Mouse (Mus musculus): ENCODE results near the gene Ppp1r3d. TPM values are rescaled to one million over a fixed set of nuclear protein-coding genes. Genes with fewer than 3 reads are reported as not detected.

The Ppp1r3d gene
- polyA plus RNA-seq, 1 experiment from 2014 or later: 1.3 TPM

- Histone ChIP-seq H3K4me3 (ENCODE audit: low read depth, low read length) (no peak overlapping the region), H3K36me3 (ENCODE audit: control insufficient read depth, insufficient read depth, low read length) (no peaks in the 10 kb centered on the region), H3K9me3 (ENCODE audit: control insufficient read depth, low read length) (no peaks in the 10 kb centered on the region), H3K4me1 (replicated peaks; ENCODE audit: control insufficient read depth, insufficient read depth, low read length) (no peaks in the 10 kb centered on the region), H3K27me3 (ENCODE audit: control insufficient read depth, insufficient read depth, low read length) (no peaks in the 10 kb centered on the region), H3K9ac (ENCODE audit: low read depth, low read length) (no peak overlapping the region), H3K4me2 (replicated peaks; ENCODE audit: low read depth, low read length) (no peak overlapping the region), H3K27ac (ENCODE audit: low read depth, low read length) (no peak overlapping the region)
- ATAC-seq (ENCODE audit: low FRiP score) (no peak), DNase-seq (ENCODE audit: low spot score) (no peak)
- 90% methylated on average over 2 of the region's 2 CpGs for WGBS
These were observed 19.6 kb upstream of the Ppp1r3d start for GRCm38 (mm10) chr2:178433903-178434302.

- 64% methylated on average over 2 of the region's 2 CpGs for WGBS
- no peaks in the 10 kb centered on the region for H3K27me3 ChIP-seq (ENCODE audit: control insufficient read depth, insufficient read depth, low read length)
- no peaks in the 10 kb centered on the region for H3K4me1 ChIP-seq (replicated peaks; ENCODE audit: control insufficient read depth, insufficient read depth, low read length)
- H3K4me2 ChIP-seq (replicated peaks; ENCODE audit: low read depth, low read length): no peak overlapping the region
- H3K36me3 ChIP-seq (ENCODE audit: control insufficient read depth, insufficient read depth, low read length): no peaks in the 10 kb centered on the region
- no peak overlapping the region for H3K27ac ChIP-seq (ENCODE audit: low read depth, low read length)
- H3K9me3 ChIP-seq (ENCODE audit: control insufficient read depth, low read length): no peaks in the 10 kb centered on the region
- H3K9ac ChIP-seq (ENCODE audit: low read depth, low read length): no peak overlapping the region
- no peak overlapping the region for H3K4me3 ChIP-seq (ENCODE audit: low read depth, low read length)
- no peak for DNase-seq (ENCODE audit: low spot score)
- ATAC-seq (ENCODE audit: low FRiP score): no peak
These were observed 19.2 kb upstream of the Ppp1r3d start for GRCm38 (mm10) chr2:178433495-178433894.

GRCm38 (mm10) chr2:178430231-178430630 is 16.0 kb upstream of the Ppp1r3d start, which contains the start of gene Cdh26:
Gene Cdh26 (plus strand): TSS chr2:178430531.
- Histone ChIP-seq H3K36me3 (ENCODE audit: control insufficient read depth, insufficient read depth, low read length) (no peaks in the 10 kb centered on the region), H3K9ac (ENCODE audit: low read depth, low read length) (no peak within 1 kb of the TSS), H3K4me2 (replicated peaks; ENCODE audit: low read depth, low read length) (no peak within 1 kb of the TSS), H3K9me3 (ENCODE audit: control insufficient read depth, low read length) (no peaks in the 10 kb centered on the region), H3K27ac (ENCODE audit: low read depth, low read length) (no peak within 1 kb of the TSS), H3K4me1 (replicated peaks; ENCODE audit: control insufficient read depth, insufficient read depth, low read length) (no peaks in the 10 kb centered on the region), H3K27me3 (ENCODE audit: control insufficient read depth, insufficient read depth, low read length) (no peaks in the 10 kb centered on the region), H3K4me3 (ENCODE audit: low read depth, low read length) (no peak within 1 kb of the TSS)
- WGBS: 90% methylated on average over 4 of the region's 4 CpGs
- no peak for ATAC-seq (ENCODE audit: low FRiP score)
- DNase-seq (ENCODE audit: low spot score): no peak

GRCm38 (mm10) chr2:178429426-178429825 is 15.2 kb upstream of the Ppp1r3d start:
- H3K4me1 ChIP-seq (replicated peaks; ENCODE audit: control insufficient read depth, insufficient read depth, low read length): no peaks in the 10 kb centered on the region
- H3K27me3 ChIP-seq (ENCODE audit: control insufficient read depth, insufficient read depth, low read length): no peaks in the 10 kb centered on the region

GRCm38 (mm10) chr2:178428676-178429075 is 14.4 kb upstream of the Ppp1r3d start:
- no peak overlapping the region for H3K9ac ChIP-seq (ENCODE audit: low read depth, low read length)
- WGBS: 81% methylated on average over 4 of the region's 4 CpGs
- no peak overlapping the region for H3K4me2 ChIP-seq (replicated peaks; ENCODE audit: low read depth, low read length)

More at GRCm38 (mm10) chr2:178429426-178429825, 15.2 kb upstream of the Ppp1r3d start:
- WGBS: 91% methylated on average over 6 of the region's 6 CpGs
- ATAC-seq (ENCODE audit: low FRiP score) (no peak), DNase-seq (ENCODE audit: low spot score) (no peak)
- H3K4me3 ChIP-seq (ENCODE audit: low read depth, low read length): no peak overlapping the region
- no peak overlapping the region for H3K4me2 ChIP-seq (replicated peaks; ENCODE audit: low read depth, low read length)
- no peaks in the 10 kb centered on the region for H3K36me3 ChIP-seq (ENCODE audit: control insufficient read depth, insufficient read depth, low read length)
- no peaks in the 10 kb centered on the region for H3K9me3 ChIP-seq (ENCODE audit: control insufficient read depth, low read length)
- no peak overlapping the region for H3K9ac ChIP-seq (ENCODE audit: low read depth, low read length)
- H3K27ac ChIP-seq (ENCODE audit: low read depth, low read length): no peak overlapping the region

GRCm38 (mm10) chr2:178428183-178428582 is 13.9 kb upstream of the Ppp1r3d start:
- Histone ChIP-seq H3K9me3 (ENCODE audit: control insufficient read depth, low read length) (no peaks in the 10 kb centered on the region), H3K27me3 (ENCODE audit: control insufficient read depth, insufficient read depth, low read length) (no peaks in the 10 kb centered on the region), H3K4me2 (replicated peaks; ENCODE audit: low read depth, low read length) (no peak overlapping the region), H3K36me3 (ENCODE audit: control insufficient read depth, insufficient read depth, low read length) (no peaks in the 10 kb centered on the region), H3K9ac (ENCODE audit: low read depth, low read length) (no peak overlapping the region), H3K4me1 (replicated peaks; ENCODE audit: control insufficient read depth, insufficient read depth, low read length) (no peaks in the 10 kb centered on the region), H3K27ac (ENCODE audit: low read depth, low read length) (no peak overlapping the region), H3K4me3 (ENCODE audit: low read depth, low read length) (no peak overlapping the region)
- DNase-seq (ENCODE audit: low spot score) (no peak), ATAC-seq (ENCODE audit: low FRiP score) (no peak)
- 82% methylated on average over 9 of the region's 9 CpGs for WGBS

More at GRCm38 (mm10) chr2:178428676-178429075, 14.4 kb upstream of the Ppp1r3d start:
- Histone ChIP-seq H3K9me3 (ENCODE audit: control insufficient read depth, low read length) (no peaks in the 10 kb centered on the region), H3K4me1 (replicated peaks; ENCODE audit: control insufficient read depth, insufficient read depth, low read length) (no peaks in the 10 kb centered on the region), H3K27me3 (ENCODE audit: control insufficient read depth, insufficient read depth, low read length) (no peaks in the 10 kb centered on the region), H3K36me3 (ENCODE audit: control insufficient read depth, insufficient read depth, low read length) (no peaks in the 10 kb centered on the region), H3K27ac (ENCODE audit: low read depth, low read length) (no peak overlapping the region), H3K4me3 (ENCODE audit: low read depth, low read length) (no peak overlapping the region)
- ATAC-seq (ENCODE audit: low FRiP score) (no peak), DNase-seq (ENCODE audit: low spot score) (no peak)

GRCm38 (mm10) chr2:178427181-178427580 is 12.9 kb upstream of the Ppp1r3d start:
- no peaks in the 10 kb centered on the region for H3K27me3 ChIP-seq (ENCODE audit: control insufficient read depth, insufficient read depth, low read length)
- H3K4me3 ChIP-seq (ENCODE audit: low read depth, low read length): no peak overlapping the region

GRCm38 (mm10) chr2:178426229-178426628 is 12.0 kb upstream of the Ppp1r3d start:
- Histone ChIP-seq H3K27me3 (ENCODE audit: control insufficient read depth, insufficient read depth, low read length) (no peaks in the 10 kb centered on the region), H3K36me3 (ENCODE audit: control insufficient read depth, insufficient read depth, low read length) (no peaks in the 10 kb centered on the region), H3K9ac (ENCODE audit: low read depth, low read length) (no peak overlapping the region), H3K27ac (ENCODE audit: low read depth, low read length) (no peak overlapping the region), H3K4me3 (ENCODE audit: low read depth, low read length) (no peak overlapping the region), H3K4me2 (replicated peaks; ENCODE audit: low read depth, low read length) (no peak overlapping the region), H3K9me3 (ENCODE audit: control insufficient read depth, low read length) (no peaks in the 10 kb centered on the region), H3K4me1 (replicated peaks; ENCODE audit: control insufficient read depth, insufficient read depth, low read length) (no peaks in the 10 kb centered on the region)
- 57% methylated on average over 4 of the region's 4 CpGs for WGBS
- DNase-seq (ENCODE audit: low spot score) (peak; percentile 47), ATAC-seq (ENCODE audit: low FRiP score) (no peak)

More at GRCm38 (mm10) chr2:178427181-178427580, 12.9 kb upstream of the Ppp1r3d start:
- H3K4me1 ChIP-seq (replicated peaks; ENCODE audit: control insufficient read depth, insufficient read depth, low read length): no peaks in the 10 kb centered on the region
- no peaks in the 10 kb centered on the region for H3K9me3 ChIP-seq (ENCODE audit: control insufficient read depth, low read length)
- DNase-seq (ENCODE audit: low spot score) (no peak), ATAC-seq (ENCODE audit: low FRiP score) (no peak)
- H3K4me2 ChIP-seq (replicated peaks; ENCODE audit: low read depth, low read length): no peak overlapping the region
- WGBS: 85% methylated on average over 5 of the region's 5 CpGs
- H3K36me3 ChIP-seq (ENCODE audit: control insufficient read depth, insufficient read depth, low read length): no peaks in the 10 kb centered on the region
- H3K9ac ChIP-seq (ENCODE audit: low read depth, low read length): no peak overlapping the region
- H3K27ac ChIP-seq (ENCODE audit: low read depth, low read length): no peak overlapping the region

GRCm38 (mm10) chr2:178423223-178423622 is 9.0 kb upstream of the Ppp1r3d start:
- H3K9me3 ChIP-seq (ENCODE audit: control insufficient read depth, low read length): no peaks in the 10 kb centered on the region
- 80% methylated on average over 5 of the region's 5 CpGs for WGBS
- no peaks in the 10 kb centered on the region for H3K4me1 ChIP-seq (replicated peaks; ENCODE audit: control insufficient read depth, insufficient read depth, low read length)
- ATAC-seq (ENCODE audit: low FRiP score): no peak
- no peak for DNase-seq (ENCODE audit: low spot score)
- no peaks in the 10 kb centered on the region for H3K36me3 ChIP-seq (ENCODE audit: control insufficient read depth, insufficient read depth, low read length)
- no peaks in the 10 kb centered on the region for H3K27me3 ChIP-seq (ENCODE audit: control insufficient read depth, insufficient read depth, low read length)
- H3K9ac ChIP-seq (ENCODE audit: low read depth, low read length): no peak overlapping the region
- H3K4me2 ChIP-seq (replicated peaks; ENCODE audit: low read depth, low read length): no peak overlapping the region
- H3K27ac ChIP-seq (ENCODE audit: low read depth, low read length): no peak overlapping the region
- no peak overlapping the region for H3K4me3 ChIP-seq (ENCODE audit: low read depth, low read length)

Data from hindbrain, embryonic 11.5 days (tissue).